Mouse (Mus musculus): ENCODE results near the gene Exoc6b.

DNA sequence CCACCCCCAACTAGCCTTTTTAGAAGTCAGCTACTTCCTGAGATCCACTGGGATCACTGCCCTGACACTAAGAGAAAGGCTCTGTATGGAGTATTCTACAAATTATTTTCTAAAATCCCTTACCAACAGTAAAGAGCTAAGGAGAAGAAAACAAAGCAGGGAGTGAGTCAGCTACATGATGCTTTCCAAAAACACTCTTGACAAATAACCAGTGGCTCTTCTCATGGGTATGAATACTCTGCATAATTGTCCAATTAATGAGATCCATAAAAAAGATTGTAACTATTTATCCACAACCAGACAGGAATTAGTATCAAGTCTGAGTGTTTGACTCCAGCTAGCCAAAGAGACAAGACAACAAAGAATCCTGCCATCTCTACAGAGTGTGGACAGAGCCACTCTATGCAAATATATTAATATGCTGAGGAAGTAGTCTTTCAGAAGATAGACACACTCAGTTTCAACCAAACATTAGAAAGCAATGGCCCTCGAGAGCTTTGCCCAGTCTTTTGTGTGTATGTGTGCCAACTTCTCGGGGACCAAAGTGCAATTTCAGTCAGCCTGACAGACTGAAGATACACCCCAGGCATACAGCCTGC is 263.1 kb downstream of the Exoc6b start:
- TF ChIP-seq CTCF (IDR thresholded peaks at IDR 0.05; ENCODE audit: low read depth, low read length) (no peak), POLR2A (IDR thresholded peaks at IDR 0.05; ENCODE audit: extremely low read depth, insufficient read depth, low read length) (no peak)
